Mouse (Mus musculus): ENCODE results near the gene Ripor3. TPM values are rescaled to one million over a fixed set of nuclear protein-coding genes. Genes with fewer than 3 reads are reported as not detected.

The Ripor3 gene
- polyA plus RNA-seq, 1 experiment from 2014 or later, result 0.31 TPM

DNA sequence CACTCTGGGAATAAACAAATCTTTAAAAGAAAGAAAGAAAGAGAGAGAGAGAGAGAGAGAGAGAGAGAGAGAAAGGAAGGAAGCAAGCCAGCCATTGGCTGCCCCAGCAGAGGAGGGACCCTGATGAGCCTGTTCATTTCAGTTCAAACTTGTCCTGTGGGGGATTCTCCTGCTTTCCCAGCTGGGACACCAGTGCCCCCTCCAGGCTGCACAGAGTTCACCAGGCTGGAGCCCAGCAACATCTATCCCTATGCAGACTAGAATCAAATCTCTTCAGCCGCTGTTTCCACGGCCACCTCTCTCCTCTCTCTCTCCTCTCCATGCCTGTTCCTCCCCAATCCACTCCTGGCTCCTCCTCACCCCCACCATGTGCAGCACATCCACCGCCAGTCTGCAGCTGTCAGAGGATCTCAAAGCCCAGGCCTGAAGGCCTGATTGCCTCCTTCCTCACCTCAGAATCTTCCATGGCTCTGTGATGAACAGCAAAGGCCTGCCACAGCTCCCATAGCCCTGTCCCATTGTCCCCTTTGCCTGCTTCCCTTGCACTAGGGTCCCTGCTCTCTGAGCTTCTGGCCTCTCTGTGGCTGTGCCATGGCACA lies 11.2 kb downstream of the Ripor3 start:
- Histone ChIP-seq H3K4me3 (no peak overlapping the region), H3K9ac (no peak overlapping the region), H3K36me3 (no peaks in the 10 kb centered on the region), H3K4me2 (no peak overlapping the region), H3K27ac (no peak overlapping the region), H3K4me1 (replicated peaks) (peaks cover 9% of the 10 kb centered on the region), H3K27me3 (0 out of 2 replicates have a peak, but pooled peaks cover 7% of the 10 kb centered on the region), H3K9me3 (peaks cover 7% of the 10 kb centered on the region; the same call in 1 of the 2 replicates)
- 64% methylated on average over 3 of the region's 3 CpGs for WGBS
- no peak for ATAC-seq (ENCODE audit: low FRiP score)

DNA sequence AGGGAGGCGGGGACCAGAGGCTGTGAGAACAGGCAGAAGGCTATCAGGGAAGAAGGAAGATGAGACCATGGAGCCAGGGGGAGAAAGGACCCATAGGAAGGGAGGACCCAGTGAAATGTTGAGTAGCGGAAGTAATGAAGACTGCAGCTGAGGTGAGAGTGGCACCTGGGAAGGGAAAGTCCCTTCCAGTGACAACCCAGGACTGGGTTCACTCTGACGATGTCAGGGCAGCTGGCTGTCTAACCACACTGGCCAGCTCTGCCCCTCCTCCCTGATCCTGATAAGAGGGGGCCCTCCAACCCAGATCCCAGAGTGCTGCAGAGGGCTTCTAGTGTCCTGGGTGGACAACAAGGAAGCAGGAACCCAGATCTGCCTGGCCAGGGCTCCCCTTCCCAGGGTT lies 12.9 kb downstream of the Ripor3 start:
- Histone ChIP-seq H3K4me3 (no peak overlapping the region), H3K27me3 (0 out of 2 replicates have a peak, but pooled peaks cover 7% of the 10 kb centered on the region), H3K4me1 (replicated peaks) (no peaks in the 10 kb centered on the region), H3K27ac (no peak overlapping the region), H3K36me3 (no peaks in the 10 kb centered on the region), H3K4me2 (no peak overlapping the region), H3K9me3 (peaks cover 7% of the 10 kb centered on the region; the same call in 1 of the 2 replicates), H3K9ac (no peak overlapping the region)
- 84% methylated on average over 3 of the region's 3 CpGs for WGBS
- ATAC-seq (ENCODE audit: low FRiP score), result no peak

- Histone ChIP-seq H3K4me3 (no peak overlapping the region), H3K27ac (no peak overlapping the region), H3K9ac (no peak overlapping the region), H3K9me3 (peaks cover 7% of the 10 kb centered on the region; the same call in 1 of the 2 replicates), H3K36me3 (no peaks in the 10 kb centered on the region), H3K4me1 (replicated peaks) (no peaks in the 10 kb centered on the region), H3K4me2 (no peak overlapping the region), H3K27me3 (0 out of 2 replicates have a peak, but pooled peaks cover 7% of the 10 kb centered on the region)
- no peak for ATAC-seq (ENCODE audit: low FRiP score)
- 62% methylated on average over 8 of the region's 8 CpGs for WGBS
Measured at GRCm38 (mm10) chr2:167996672-167997215, 13.7 kb downstream of the Ripor3 start.

- Histone ChIP-seq H3K4me2 (no peak overlapping the region), H3K9me3 (peaks cover 7% of the 10 kb centered on the region; the same call in 1 of the 2 replicates), H3K4me3 (no peak overlapping the region), H3K27ac (no peak overlapping the region), H3K9ac (no peak overlapping the region), H3K27me3 (0 out of 2 replicates have a peak, but pooled peaks cover 7% of the 10 kb centered on the region), H3K4me1 (replicated peaks) (no peaks in the 10 kb centered on the region), H3K36me3 (no peaks in the 10 kb centered on the region)
- WGBS, result 64% methylated on average over 19 of the region's 19 CpGs
- no peak for ATAC-seq (ENCODE audit: low FRiP score)
Measured at GRCm38 (mm10) chr2:167995870-167996635, 14.4 kb downstream of the Ripor3 start.

DNA sequence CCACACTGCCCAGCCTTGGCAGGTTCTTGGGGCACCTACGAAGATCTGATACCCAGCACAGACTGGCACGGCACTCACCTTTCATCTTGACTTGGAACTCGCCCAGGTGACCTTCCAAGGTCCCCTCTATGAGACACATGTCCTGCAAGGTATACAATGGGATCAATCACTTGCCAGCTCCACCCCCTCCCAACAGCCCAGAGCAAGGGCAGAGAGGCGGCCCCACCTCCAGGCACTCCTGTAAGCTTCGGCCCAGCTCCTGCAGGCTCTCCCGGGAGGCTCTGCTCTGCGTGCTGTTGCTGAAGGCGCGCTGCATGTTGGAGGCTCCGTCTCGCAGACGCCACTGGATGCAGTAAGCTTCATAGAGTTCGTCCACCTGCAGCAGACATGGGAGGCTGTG lies 17.2 kb downstream of the Ripor3 start:
- WGBS, result 67% methylated on average over 13 of the region's 13 CpGs
- H3K4me1 ChIP-seq (replicated peaks), result peaks cover 8% of the 10 kb centered on the region
- no peaks in the 10 kb centered on the region for H3K36me3 ChIP-seq
- H3K9me3 ChIP-seq, result no peaks in the 10 kb centered on the region
- no peak overlapping the region for H3K4me2 ChIP-seq
- no peak overlapping the region for H3K4me3 ChIP-seq
- no peak for ATAC-seq (ENCODE audit: low FRiP score)
- H3K27me3 ChIP-seq, result 0 out of 2 replicates have a peak, but pooled peaks cover 7% of the 10 kb centered on the region
- H3K9ac ChIP-seq, result no peak overlapping the region
- H3K27ac ChIP-seq, result no peak overlapping the region

GRCm38 (mm10) chr2:167989310-167989709 lies 21.1 kb downstream of the Ripor3 start:
- H3K4me2 ChIP-seq, result no peak overlapping the region

DNA sequence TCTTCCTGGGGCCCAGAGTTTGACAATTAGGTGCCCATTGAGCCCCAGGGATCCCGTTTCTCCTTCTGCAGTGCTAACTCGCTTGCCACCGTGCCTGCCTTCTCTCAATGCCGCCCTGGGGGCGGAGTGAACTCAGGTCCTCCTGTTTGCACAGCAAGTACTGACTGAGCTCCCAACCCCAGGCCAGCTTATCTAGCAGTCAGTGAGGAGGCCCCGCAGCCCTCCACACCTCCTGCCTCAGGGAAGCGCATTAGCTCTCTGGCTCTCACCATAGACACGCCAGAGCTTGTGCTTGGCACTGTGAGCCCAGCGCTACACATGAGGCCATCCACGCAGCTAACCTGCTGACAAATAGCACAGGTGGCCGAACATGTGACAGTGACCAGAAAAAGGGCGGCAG lies 22.8 kb downstream of the Ripor3 start:
- Histone ChIP-seq H3K27ac (no peak overlapping the region), H3K36me3 (no peaks in the 10 kb centered on the region), H3K27me3 (peaks cover 3% of the 10 kb centered on the region; the same call in 1 of the 2 replicates), H3K4me2 (no peak overlapping the region), H3K9ac (no peak overlapping the region), H3K4me1 (replicated peaks) (peaks cover 8% of the 10 kb centered on the region), H3K4me3 (no peak overlapping the region), H3K9me3 (no peaks in the 10 kb centered on the region)
- no peak for ATAC-seq (ENCODE audit: low FRiP score)
- 68% methylated on average over 12 of the region's 12 CpGs for WGBS

More at GRCm38 (mm10) chr2:167989310-167989709, 21.1 kb downstream of the Ripor3 start:
- no peak overlapping the region for H3K27ac ChIP-seq
- H3K9me3 ChIP-seq, result no peaks in the 10 kb centered on the region
- no peak overlapping the region for H3K4me3 ChIP-seq
- H3K9ac ChIP-seq, result no peak overlapping the region; the same call in 1 of the 2 replicates
- H3K4me1 ChIP-seq (replicated peaks), result peaks cover 8% of the 10 kb centered on the region
- H3K36me3 ChIP-seq, result no peaks in the 10 kb centered on the region
- 68% methylated on average over 14 of the region's 14 CpGs for whole genome bisulfite sequencing
- H3K27me3 ChIP-seq, result peaks cover 3% of the 10 kb centered on the region; the same call in 1 of the 2 replicates
- 0 out of 2 replicates have a peak, but pooled peaks have one; percentile 15 for ATAC-seq (ENCODE audit: low FRiP score)

GRCm38 (mm10) chr2:167986762-167987161 lies 23.7 kb downstream of the Ripor3 start:
- Histone ChIP-seq H3K4me3 (no peak overlapping the region), H3K36me3 (no peaks in the 10 kb centered on the region), H3K4me2 (no peak overlapping the region), H3K27me3 (peaks cover 3% of the 10 kb centered on the region; the same call in 1 of the 2 replicates), H3K27ac (no peak overlapping the region), H3K9ac (no peak overlapping the region), H3K4me1 (replicated peaks) (peaks cover 8% of the 10 kb centered on the region), H3K9me3 (no peaks in the 10 kb centered on the region)
- no peak for ATAC-seq (ENCODE audit: low FRiP score)
- WGBS, result 36% methylated on average over 7 of the region's 7 CpGs

GRCm38 (mm10) chr2:167984946-167985345 lies 25.5 kb downstream of the Ripor3 start:
- Histone ChIP-seq H3K27ac (no peak overlapping the region), H3K9ac (no peak overlapping the region), H3K36me3 (peaks cover 6% of the 10 kb centered on the region), H3K9me3 (no peaks in the 10 kb centered on the region), H3K4me1 (replicated peaks) (peaks cover 13% of the 10 kb centered on the region), H3K4me3 (no peak overlapping the region), H3K4me2 (no peak overlapping the region), H3K27me3 (peaks cover 3% of the 10 kb centered on the region; the same call in 1 of the 2 replicates)
- no peak for ATAC-seq (ENCODE audit: low FRiP score)
- WGBS, result 50% methylated on average over 3 of the region's 3 CpGs

DNA sequence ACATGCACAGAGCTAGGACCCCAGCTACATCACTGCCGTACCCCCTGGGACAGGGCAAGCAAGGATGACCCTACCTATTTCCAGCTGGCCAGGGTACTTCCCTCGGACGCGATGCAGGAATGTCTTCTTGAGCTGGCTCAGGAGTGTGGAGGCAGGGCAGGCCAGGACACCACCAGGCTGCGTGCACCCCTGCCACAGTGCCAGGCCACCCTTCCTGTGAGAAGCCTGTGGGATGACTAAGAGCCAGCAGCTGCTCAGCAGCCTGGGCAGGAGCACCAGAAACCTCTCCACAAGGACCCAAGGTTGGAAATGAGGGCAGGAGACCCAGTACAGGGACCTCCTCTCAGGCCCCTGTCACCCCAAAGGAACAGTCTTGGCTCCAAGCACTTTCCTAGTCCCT lies 26.0 kb downstream of the Ripor3 start:
- no peak overlapping the region for H3K27ac ChIP-seq
- H3K36me3 ChIP-seq, result peaks cover 11% of the 10 kb centered on the region
- no peak overlapping the region for H3K4me3 ChIP-seq
- no peak for ATAC-seq (ENCODE audit: low FRiP score)
- H3K4me2 ChIP-seq, result no peak overlapping the region
- WGBS, result 88% methylated on average over 5 of the region's 5 CpGs
- peaks cover 9% of the 10 kb centered on the region for H3K4me1 ChIP-seq (replicated peaks)
- peaks cover 3% of the 10 kb centered on the region; the same call in 1 of the 2 replicates for H3K27me3 ChIP-seq
- H3K9me3 ChIP-seq, result no peaks in the 10 kb centered on the region
- no peak overlapping the region for H3K9ac ChIP-seq

GRCm38 (mm10) chr2:167982646-167983045 lies 27.8 kb downstream of the Ripor3 start:
- Histone ChIP-seq H3K4me2 (no peak overlapping the region), H3K36me3 (peaks cover 27% of the 10 kb centered on the region), H3K4me3 (no peak overlapping the region), H3K9me3 (no peaks in the 10 kb centered on the region), H3K9ac (no peak overlapping the region), H3K4me1 (replicated peaks) (peaks cover 5% of the 10 kb centered on the region), H3K27ac (no peak overlapping the region), H3K27me3 (peaks cover 3% of the 10 kb centered on the region; the same call in 1 of the 2 replicates)
- 62% methylated on average over 9 of the region's 9 CpGs for WGBS
- ATAC-seq (ENCODE audit: low FRiP score), result no peak

- no peak overlapping the region for H3K4me3 ChIP-seq
- no peaks in the 10 kb centered on the region for H3K27me3 ChIP-seq
- no peak overlapping the region for H3K27ac ChIP-seq
- peaks cover 50% of the 10 kb centered on the region for H3K36me3 ChIP-seq
- H3K4me2 ChIP-seq, result no peak overlapping the region
- peaks cover 5% of the 10 kb centered on the region for H3K4me1 ChIP-seq (replicated peaks)
- no peaks in the 10 kb centered on the region for H3K9me3 ChIP-seq
- H3K9ac ChIP-seq, result no peak overlapping the region
- no peak for ATAC-seq (ENCODE audit: low FRiP score)
- 95% methylated on average over 10 of the region's 10 CpGs for whole genome bisulfite sequencing
Measured at GRCm38 (mm10) chr2:167980391-167980790, 30.0 kb downstream of the Ripor3 start.
